Mouse (Mus musculus): ENCODE data around the gene Il20ra. TPM values are rescaled to one million over a fixed set of nuclear protein-coding genes. Genes with fewer than 3 reads are reported as not detected.

The Il20ra gene
- polyA plus RNA-seq, 1 experiment from 2014 or later, result 0.66 TPM

- no peaks in the 10 kb centered on the region for H3K4me1 ChIP-seq (replicated peaks; ENCODE audit: control insufficient read depth, insufficient read depth, low read length)
- H3K4me2 ChIP-seq, result no peak overlapping the region
- no peak for ATAC-seq (replicated peaks; ENCODE audit: low FRiP score)
- no peak overlapping the region for H3K27ac ChIP-seq (ENCODE audit: low read depth, low read length)
- no peaks in the 10 kb centered on the region for H3K36me3 ChIP-seq (ENCODE audit: control insufficient read depth, insufficient read depth, low read length)
- H3K9me3 ChIP-seq (ENCODE audit: control insufficient read depth, low read length), result no peaks in the 10 kb centered on the region
- no peak overlapping the region for H3K4me3 ChIP-seq (ENCODE audit: low read depth, low read length)
- no peaks in the 10 kb centered on the region for H3K27me3 ChIP-seq (replicated peaks; ENCODE audit: control insufficient read depth, insufficient read depth, low read length)
- DNase-seq (ENCODE audit: low spot score), result no peak
- WGBS, result 61% methylated on average over 2 of the region's 2 CpGs
- no peak overlapping the region for H3K9ac ChIP-seq (ENCODE audit: low read depth, low read length)
Observed at GRCm38 (mm10) chr10:19693629-19694028, 18.7 kb upstream of the Il20ra start.

GRCm38 (mm10) chr10:19699331-19699730 lies 13.0 kb upstream of the Il20ra start:
- Histone ChIP-seq H3K27me3 (replicated peaks; ENCODE audit: control insufficient read depth, insufficient read depth, low read length) (no peaks in the 10 kb centered on the region), H3K9me3 (ENCODE audit: control insufficient read depth, low read length) (no peaks in the 10 kb centered on the region), H3K27ac (ENCODE audit: low read depth, low read length) (no peak overlapping the region), H3K36me3 (ENCODE audit: control insufficient read depth, insufficient read depth, low read length) (no peaks in the 10 kb centered on the region), H3K9ac (ENCODE audit: low read depth, low read length) (no peak overlapping the region), H3K4me1 (replicated peaks; ENCODE audit: control insufficient read depth, insufficient read depth, low read length) (no peaks in the 10 kb centered on the region), H3K4me2 (no peak overlapping the region), H3K4me3 (ENCODE audit: low read depth, low read length) (no peak overlapping the region)
- WGBS, result 81% methylated on average over 1 of the region's 1 CpGs
- ATAC-seq (replicated peaks; ENCODE audit: low FRiP score) (no peak), DNase-seq (ENCODE audit: low spot score) (no peak)

- Histone ChIP-seq H3K36me3 (ENCODE audit: control insufficient read depth, insufficient read depth, low read length) (no peaks in the 10 kb centered on the region), H3K4me2 (no peak overlapping the region), H3K4me1 (replicated peaks; ENCODE audit: control insufficient read depth, insufficient read depth, low read length) (no peaks in the 10 kb centered on the region), H3K9ac (ENCODE audit: low read depth, low read length) (no peak overlapping the region), H3K4me3 (ENCODE audit: low read depth, low read length) (no peak overlapping the region), H3K9me3 (ENCODE audit: control insufficient read depth, low read length) (no peaks in the 10 kb centered on the region), H3K27me3 (replicated peaks; ENCODE audit: control insufficient read depth, insufficient read depth, low read length) (no peaks in the 10 kb centered on the region), H3K27ac (ENCODE audit: low read depth, low read length) (no peak overlapping the region)
- 77% methylated on average over 8 of the region's 8 CpGs for WGBS
- DNase-seq (ENCODE audit: low spot score), result no peak
- ATAC-seq (replicated peaks; ENCODE audit: low FRiP score), result no peak
Observed at GRCm38 (mm10) chr10:19704445-19704844, 7.9 kb upstream of the Il20ra start.

GRCm38 (mm10) chr10:19707768-19708167 lies 4.6 kb upstream of the Il20ra start:
- peak; percentile 43; the same call in 1 of the 2 replicates for ATAC-seq (replicated peaks; ENCODE audit: low FRiP score)
- WGBS, result 52% methylated on average over 12 of the region's 12 CpGs

GRCm38 (mm10) chr10:19708277-19709070 lies 3.9 kb upstream of the Il20ra start:
- no peak overlapping the region for H3K4me3 ChIP-seq (ENCODE audit: low read depth, low read length)
- no peaks in the 10 kb centered on the region for H3K9me3 ChIP-seq (ENCODE audit: control insufficient read depth, low read length)
- no peaks in the 10 kb centered on the region for H3K36me3 ChIP-seq (ENCODE audit: control insufficient read depth, insufficient read depth, low read length)
- H3K9ac ChIP-seq (ENCODE audit: low read depth, low read length), result no peak overlapping the region
- peak; percentile 63; the same call in 1 of the 2 replicates for ATAC-seq (replicated peaks; ENCODE audit: low FRiP score)
- H3K4me1 ChIP-seq (replicated peaks; ENCODE audit: control insufficient read depth, insufficient read depth, low read length), result peaks cover 3% of the 10 kb centered on the region; the same call in 1 of the 2 replicates
- H3K27me3 ChIP-seq (replicated peaks; ENCODE audit: control insufficient read depth, insufficient read depth, low read length), result no peaks in the 10 kb centered on the region; the same call in 1 of the 2 replicates
- DNase-seq (ENCODE audit: low spot score), result no peak
- WGBS, result 36% methylated on average over 12 of the region's 12 CpGs
- no peak overlapping the region for H3K27ac ChIP-seq (ENCODE audit: low read depth, low read length)
- H3K4me2 ChIP-seq, result peak overlapping the region; percentile 22; the same call in 1 of the 2 replicates

More at GRCm38 (mm10) chr10:19707768-19708167, 4.6 kb upstream of the Il20ra start:
- H3K4me3 ChIP-seq (ENCODE audit: low read depth, low read length), result no peak overlapping the region
- no peaks in the 10 kb centered on the region; the same call in 1 of the 2 replicates for H3K27me3 ChIP-seq (replicated peaks; ENCODE audit: control insufficient read depth, insufficient read depth, low read length)
- no peak overlapping the region for H3K9ac ChIP-seq (ENCODE audit: low read depth, low read length)
- no peaks in the 10 kb centered on the region for H3K36me3 ChIP-seq (ENCODE audit: control insufficient read depth, insufficient read depth, low read length)
- H3K4me1 ChIP-seq (replicated peaks; ENCODE audit: control insufficient read depth, insufficient read depth, low read length), result peaks cover 3% of the 10 kb centered on the region; the same call in 1 of the 2 replicates
- no peaks in the 10 kb centered on the region for H3K9me3 ChIP-seq (ENCODE audit: control insufficient read depth, low read length)
- no peak for DNase-seq (ENCODE audit: low spot score)
- H3K27ac ChIP-seq (ENCODE audit: low read depth, low read length), result no peak overlapping the region
- no peak overlapping the region for H3K4me2 ChIP-seq

GRCm38 (mm10) chr10:19711020-19711419 lies 1.4 kb upstream of the Il20ra start:
- H3K4me1 ChIP-seq (replicated peaks; ENCODE audit: control insufficient read depth, insufficient read depth, low read length), result peaks cover 3% of the 10 kb centered on the region; the same call in 1 of the 2 replicates
- no peak; the same call in 1 of the 2 replicates for ATAC-seq (replicated peaks; ENCODE audit: low FRiP score)
- no peaks in the 10 kb centered on the region; the same call in 1 of the 2 replicates for H3K27me3 ChIP-seq (replicated peaks; ENCODE audit: control insufficient read depth, insufficient read depth, low read length)
- no peak overlapping the region for H3K9ac ChIP-seq (ENCODE audit: low read depth, low read length)
- H3K27ac ChIP-seq (ENCODE audit: low read depth, low read length), result no peak overlapping the region
- H3K4me3 ChIP-seq (ENCODE audit: low read depth, low read length), result no peak overlapping the region
- H3K9me3 ChIP-seq (ENCODE audit: control insufficient read depth, low read length), result no peaks in the 10 kb centered on the region
- no peaks in the 10 kb centered on the region for H3K36me3 ChIP-seq (ENCODE audit: control insufficient read depth, insufficient read depth, low read length)
- DNase-seq (ENCODE audit: low spot score), result no peak
- H3K4me2 ChIP-seq, result no peak overlapping the region
- WGBS, result 68% methylated on average over 3 of the region's 3 CpGs

GRCm38 (mm10) chr10:19711551-19712171 lies 709 bp upstream of the Il20ra start:
- no peaks in the 10 kb centered on the region for H3K36me3 ChIP-seq (ENCODE audit: control insufficient read depth, insufficient read depth, low read length)
- peak overlapping the region; percentile 94 for H3K4me2 ChIP-seq
- no peak overlapping the region for H3K27ac ChIP-seq (ENCODE audit: low read depth, low read length)
- no peak overlapping the region for H3K4me3 ChIP-seq (ENCODE audit: low read depth, low read length)
- H3K27me3 ChIP-seq (replicated peaks; ENCODE audit: control insufficient read depth, insufficient read depth, low read length), result no peaks in the 10 kb centered on the region; the same call in 1 of the 2 replicates
- peaks cover 3% of the 10 kb centered on the region; the same call in 1 of the 2 replicates for H3K4me1 ChIP-seq (replicated peaks; ENCODE audit: control insufficient read depth, insufficient read depth, low read length)
- no peak overlapping the region for H3K9ac ChIP-seq (ENCODE audit: low read depth, low read length)
- 52% methylated on average over 7 of the region's 7 CpGs for WGBS
- ATAC-seq (replicated peaks; ENCODE audit: low FRiP score) (no peak), DNase-seq (ENCODE audit: low spot score) (no peak)
- H3K9me3 ChIP-seq (ENCODE audit: control insufficient read depth, low read length), result no peaks in the 10 kb centered on the region

GRCm38 (mm10) chr10:19718627-19719026 lies 6.3 kb downstream of the Il20ra start:
- Histone ChIP-seq H3K27me3 (replicated peaks; ENCODE audit: control insufficient read depth, insufficient read depth, low read length) (no peaks in the 10 kb centered on the region), H3K27ac (ENCODE audit: low read depth, low read length) (no peak overlapping the region), H3K36me3 (ENCODE audit: control insufficient read depth, insufficient read depth, low read length) (no peaks in the 10 kb centered on the region), H3K9ac (ENCODE audit: low read depth, low read length) (no peak overlapping the region), H3K4me1 (replicated peaks; ENCODE audit: control insufficient read depth, insufficient read depth, low read length) (no peaks in the 10 kb centered on the region), H3K9me3 (ENCODE audit: control insufficient read depth, low read length) (no peaks in the 10 kb centered on the region), H3K4me3 (ENCODE audit: low read depth, low read length) (no peak overlapping the region), H3K4me2 (no peak overlapping the region)
- ATAC-seq (replicated peaks; ENCODE audit: low FRiP score) (no peak), DNase-seq (ENCODE audit: low spot score) (no peak)
- WGBS, result 64% methylated on average over 3 of the region's 3 CpGs

Measured in liver, embryonic 11.5 days (tissue).